Mouse (Mus musculus) B cell, adult 2 months (primary cell): Measurements from ENCODE around the gene Nasp.
"Not testable (repeated sequence)": the region's sequence is repeated elsewhere in the genome, so short reads cannot be mapped to it uniquely, and the experiment has no call there.

Experiments used
- DNase-seq, 2 experiments: peaks; one replicate each; pipeline ENCODE4 v3.0.0; 2022

Nasp gene

GRCm38 (mm10) chr4:116627722-116628662 lies at the start of gene Nasp:
Gene Nasp (minus strand): TSS chr4:116627941.
- DNase-seq: peak; percentile 83 to 86

- DNase-seq: no peak
Observed at GRCm38 (mm10) chr4:116676027-116676426, 48.3 kb upstream of the Nasp start.

GRCm38 (mm10) chr4:116674761-116675160 lies 47.0 kb upstream of the Nasp start:
- not testable (repeated sequence) for DNase-seq

- no peak for DNase-seq
Observed at GRCm38 (mm10) chr4:116672785-116673184, 45.0 kb upstream of the Nasp start.

GRCm38 (mm10) chr4:116669291-116669690 lies 41.5 kb upstream of the Nasp start:
- peak; percentile 31 to 36 for DNase-seq

GRCm38 (mm10) chr4:116668145-116668544 lies 40.4 kb upstream of the Nasp start:
- peak; percentile 12 to 17 for DNase-seq

- no peak for DNase-seq
Observed at GRCm38 (mm10) chr4:116666625-116667024, 38.9 kb upstream of the Nasp start.

- no peak for DNase-seq
Observed at GRCm38 (mm10) chr4:116661998-116662397, 34.3 kb upstream of the Nasp start.

- DNase-seq: no peak
Observed at GRCm38 (mm10) chr4:116660829-116661228, 33.1 kb upstream of the Nasp start.

GRCm38 (mm10) chr4:116659916-116660315 lies 32.2 kb upstream of the Nasp start:
- DNase-seq: not testable (repeated sequence)

GRCm38 (mm10) chr4:116659474-116659873 lies 31.7 kb upstream of the Nasp start:
- no peak for DNase-seq

GRCm38 (mm10) chr4:116657971-116658370 lies 30.2 kb upstream of the Nasp start:
- DNase-seq: no peak

GRCm38 (mm10) chr4:116655658-116656057 lies 27.9 kb upstream of the Nasp start:
- DNase-seq: no peak

GRCm38 (mm10) chr4:116655100-116655499 lies 27.4 kb upstream of the Nasp start:
- no peak for DNase-seq

- no peak for DNase-seq
Observed at GRCm38 (mm10) chr4:116653228-116653627, 25.5 kb upstream of the Nasp start.

GRCm38 (mm10) chr4:116651797-116652135 lies 24.0 kb upstream of the Nasp start:
- no peak for DNase-seq

- DNase-seq: peak; percentile 87 to 88
Observed at GRCm38 (mm10) chr4:116650924-116651796, 23.4 kb upstream of the Nasp start, which contains the start of gene Akr1a1. Gene Akr1a1 (minus strand): TSS chr4:116651680.

GRCm38 (mm10) chr4:116650365-116650764 lies 22.6 kb upstream of the Nasp start:
- DNase-seq: no peak

- no peak for DNase-seq
Observed at GRCm38 (mm10) chr4:116649411-116649810, 21.7 kb upstream of the Nasp start.

GRCm38 (mm10) chr4:116645624-116646023 lies 17.9 kb upstream of the Nasp start:
- DNase-seq: no peak

- peak; percentile 23 to 29 for DNase-seq
Observed at GRCm38 (mm10) chr4:116644326-116644725, 16.6 kb upstream of the Nasp start.

GRCm38 (mm10) chr4:116642071-116642470 lies 14.3 kb upstream of the Nasp start:
- DNase-seq: no peak

- DNase-seq: no peak
Observed at GRCm38 (mm10) chr4:116638821-116639220, 11.1 kb upstream of the Nasp start.

- no peak for DNase-seq
Observed at GRCm38 (mm10) chr4:116635197-116635596, 7.5 kb upstream of the Nasp start.
